Mouse (Mus musculus): Measurements from ENCODE around the gene Kdm8.
"Not testable (repeated sequence)": the region's sequence is repeated elsewhere in the genome, so short reads cannot be mapped to it uniquely, and the experiment has no call there.

Gene Kdm8

DNA sequence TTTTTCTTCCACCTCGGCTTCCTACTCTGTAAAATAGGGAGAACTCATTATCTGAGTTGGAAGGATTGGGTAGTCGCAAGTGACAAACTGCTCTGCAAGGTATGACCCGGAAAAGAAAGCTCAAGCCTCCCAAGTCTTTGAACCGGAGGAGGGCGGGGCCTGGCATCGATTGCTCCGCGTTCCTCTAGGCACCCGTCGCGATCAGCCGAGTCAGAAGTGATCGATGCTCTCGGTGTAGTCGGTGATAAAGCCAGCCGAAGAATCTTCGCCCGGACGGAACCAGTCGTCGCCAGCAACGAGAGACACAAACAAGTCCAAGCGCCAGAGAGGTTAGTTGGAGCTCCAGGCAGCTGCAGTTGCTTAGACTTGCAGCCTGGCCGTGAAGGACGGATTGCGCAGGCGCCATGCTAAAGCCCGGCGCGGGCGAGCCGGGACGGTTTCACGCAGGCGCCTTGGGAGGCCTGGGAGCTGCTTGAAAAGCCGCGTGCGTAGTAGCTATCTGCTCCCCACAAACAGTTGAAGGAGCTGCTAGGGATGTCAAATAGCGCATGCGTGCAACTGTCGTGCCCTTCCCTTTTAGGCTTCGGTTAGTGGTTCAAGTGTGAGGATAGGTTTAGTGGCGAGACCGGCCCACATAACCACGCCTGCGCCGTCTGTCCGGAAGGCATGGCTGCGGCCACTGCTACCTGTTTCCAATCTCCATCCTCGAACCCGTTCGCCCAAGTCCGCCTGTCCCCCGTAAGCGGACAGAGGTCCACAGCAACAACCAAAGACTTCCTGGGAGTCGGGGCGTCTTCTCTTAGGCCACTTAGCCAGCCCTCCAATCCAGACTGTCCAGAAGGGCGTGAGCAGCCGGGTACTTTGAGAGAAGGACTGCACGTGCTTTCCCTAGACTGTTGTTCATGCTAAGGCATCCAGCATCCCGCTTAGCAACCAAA lies at the start of gene Kdm8:
Kdm8 (plus strand) TSS at position 213 of the 938 bp plus-strand sequence.
- DNase-seq (ENCODE audit: low spot score): peak; percentile 98

DNA sequence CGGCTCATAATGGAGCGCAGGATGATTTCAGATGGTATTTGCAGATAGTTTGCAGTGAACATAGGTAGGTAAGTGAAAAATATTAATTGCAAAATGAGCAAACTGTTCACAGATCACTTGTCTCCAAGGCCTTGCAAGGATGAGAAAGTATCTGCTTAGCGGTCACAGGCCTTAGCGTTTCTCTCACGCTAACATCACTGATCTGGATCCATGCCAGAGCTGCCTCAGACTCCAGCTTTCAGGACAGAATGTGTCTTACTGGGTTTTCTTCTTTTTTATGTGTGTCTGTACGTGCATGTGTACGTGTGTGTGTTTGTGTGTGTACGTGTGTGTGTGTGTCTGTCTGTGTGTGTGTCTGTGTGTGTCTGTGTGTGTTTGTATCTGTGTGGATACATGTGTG lies 46.4 kb upstream of the Kdm8 start:
- DNase-seq (ENCODE audit: low spot score): no peak

DNA sequence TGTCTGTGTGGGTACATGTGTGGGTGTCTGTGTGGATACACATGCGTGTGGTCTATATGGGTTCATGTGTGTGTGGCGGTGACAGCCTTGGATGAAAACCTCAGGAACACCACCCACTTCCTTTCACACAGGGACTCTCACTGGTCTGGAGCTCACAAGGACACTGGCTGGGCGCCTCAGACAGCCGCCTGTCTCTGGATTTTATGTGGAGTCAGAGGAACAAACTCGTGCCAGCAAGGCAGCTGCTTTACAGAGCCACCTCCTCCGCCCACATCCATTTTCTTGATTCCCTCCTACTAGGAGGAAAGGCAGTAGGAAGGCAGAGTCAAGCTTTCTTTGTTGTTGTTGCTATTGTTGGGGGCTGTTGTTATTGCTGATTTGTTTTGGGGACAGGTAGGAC lies 45.8 kb upstream of the Kdm8 start:
- DNase-seq (ENCODE audit: low spot score): no peak

- DNase-seq (ENCODE audit: low spot score): peak; percentile 29
Observed at GRCm38 (mm10) chr7:125407136-125407535, 37.3 kb upstream of the Kdm8 start.

- DNase-seq (ENCODE audit: low spot score): no peak
Observed at GRCm38 (mm10) chr7:125415087-125415486, 29.4 kb upstream of the Kdm8 start.

GRCm38 (mm10) chr7:125415776-125416175 lies 28.7 kb upstream of the Kdm8 start:
- no peak for DNase-seq (ENCODE audit: low spot score)

DNA sequence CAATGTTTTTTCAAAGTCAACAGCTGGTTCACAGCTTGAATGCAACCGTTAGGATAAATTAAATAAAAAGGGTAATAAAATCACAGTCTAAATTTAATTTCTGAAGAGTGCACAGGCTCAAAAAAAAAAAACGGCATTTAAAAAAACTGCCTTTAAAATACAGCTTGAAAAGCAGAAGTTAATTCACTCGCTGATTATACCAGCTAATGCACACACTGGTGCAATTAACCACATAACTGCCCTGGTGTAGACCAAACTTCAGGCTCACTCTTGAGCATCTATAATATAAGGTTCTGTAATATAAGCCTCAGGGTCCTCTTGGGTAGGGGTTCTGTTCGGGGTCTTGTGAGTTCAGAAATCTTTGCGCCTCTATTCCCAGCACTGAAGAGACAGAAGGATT lies 27.7 kb upstream of the Kdm8 start:
- DNase-seq (ENCODE audit: low spot score): no peak

- DNase-seq (ENCODE audit: low spot score): no peak
Observed at GRCm38 (mm10) chr7:125418413-125418812, 26.1 kb upstream of the Kdm8 start.

DNA sequence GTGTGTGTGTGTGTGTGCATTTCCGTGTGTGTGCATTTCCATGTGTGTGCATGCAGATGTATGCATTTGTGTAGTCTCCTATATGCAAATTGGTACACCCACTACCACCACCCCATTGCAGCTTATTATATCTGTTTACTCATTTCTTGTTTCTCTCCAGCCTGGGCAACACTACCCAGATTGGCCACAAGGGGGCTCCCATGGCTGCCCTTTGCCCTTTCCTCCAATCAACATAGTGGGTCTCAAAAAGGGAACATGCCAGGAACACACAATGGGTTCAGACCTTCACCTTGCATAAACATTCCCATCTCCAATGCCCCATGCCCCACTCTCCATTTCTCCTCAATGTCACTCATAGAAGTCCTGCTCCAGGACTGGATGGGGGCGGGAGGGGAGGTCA lies 24.3 kb upstream of the Kdm8 start:
- peak; percentile 43 for DNase-seq (ENCODE audit: low spot score)

DNA sequence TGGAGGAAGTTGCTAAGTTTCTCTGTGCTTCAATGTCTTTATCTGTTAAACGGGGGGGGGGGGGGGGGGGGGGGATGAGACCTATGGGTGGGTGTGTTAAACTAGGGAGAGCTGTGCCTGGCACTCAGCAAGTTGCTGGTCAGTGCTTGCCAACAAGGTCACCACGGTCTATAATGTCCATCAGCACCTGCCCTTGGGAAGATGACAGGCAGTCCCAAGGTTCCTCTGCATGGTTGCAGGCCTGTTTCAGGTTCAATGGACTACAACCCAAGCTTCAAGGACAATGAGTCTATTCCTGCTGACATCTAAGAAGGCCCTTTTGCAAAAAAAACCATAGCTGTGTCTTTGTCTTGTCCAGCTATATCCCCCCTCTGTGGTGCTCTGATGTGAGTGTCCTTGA lies 22.6 kb upstream of the Kdm8 start:
- DNase-seq (ENCODE audit: low spot score): no peak

DNA sequence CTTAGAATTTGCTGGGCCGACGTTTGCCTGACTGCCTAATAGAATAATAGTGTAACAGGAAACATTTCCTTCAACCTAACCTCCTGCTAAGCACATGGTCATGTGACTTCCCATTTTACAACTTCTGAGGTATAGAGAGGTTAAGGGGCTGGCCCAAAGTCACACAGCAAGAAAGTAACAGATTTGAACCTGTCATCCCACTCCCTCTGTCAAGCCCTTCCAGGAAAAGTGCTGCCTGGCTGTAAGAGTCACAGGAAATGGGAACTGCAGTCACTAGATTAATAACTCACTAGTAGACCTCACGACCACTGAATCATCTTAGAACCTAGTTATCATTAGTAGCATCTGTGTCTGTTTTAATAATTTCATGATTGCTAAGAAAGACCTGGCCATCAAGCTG lies 21.4 kb upstream of the Kdm8 start:
- DNase-seq (ENCODE audit: low spot score): no peak

GRCm38 (mm10) chr7:125427492-125428090 lies 16.9 kb upstream of the Kdm8 start:
- no peak for DNase-seq (ENCODE audit: low spot score)

DNA sequence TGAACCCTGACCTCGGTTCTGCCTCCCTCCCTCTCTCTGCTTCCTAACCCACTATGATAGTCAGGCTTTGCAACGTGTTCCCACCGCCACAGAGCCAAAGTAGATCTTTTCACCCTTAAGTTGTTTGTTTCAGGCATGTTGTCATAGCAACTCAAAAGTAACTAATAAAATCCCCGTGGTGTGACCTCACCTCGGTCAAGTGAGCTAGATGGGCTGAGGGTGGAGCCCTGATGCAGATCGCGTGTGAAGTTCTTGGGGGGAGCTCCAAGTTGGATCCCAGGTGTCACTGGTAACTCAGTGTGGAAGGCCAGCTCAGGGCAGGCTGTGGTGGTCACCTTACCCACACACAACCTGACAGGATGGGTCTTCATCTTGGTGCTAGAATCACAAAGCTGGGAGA lies 16.1 kb upstream of the Kdm8 start:
- DNase-seq (ENCODE audit: low spot score): no peak

DNA sequence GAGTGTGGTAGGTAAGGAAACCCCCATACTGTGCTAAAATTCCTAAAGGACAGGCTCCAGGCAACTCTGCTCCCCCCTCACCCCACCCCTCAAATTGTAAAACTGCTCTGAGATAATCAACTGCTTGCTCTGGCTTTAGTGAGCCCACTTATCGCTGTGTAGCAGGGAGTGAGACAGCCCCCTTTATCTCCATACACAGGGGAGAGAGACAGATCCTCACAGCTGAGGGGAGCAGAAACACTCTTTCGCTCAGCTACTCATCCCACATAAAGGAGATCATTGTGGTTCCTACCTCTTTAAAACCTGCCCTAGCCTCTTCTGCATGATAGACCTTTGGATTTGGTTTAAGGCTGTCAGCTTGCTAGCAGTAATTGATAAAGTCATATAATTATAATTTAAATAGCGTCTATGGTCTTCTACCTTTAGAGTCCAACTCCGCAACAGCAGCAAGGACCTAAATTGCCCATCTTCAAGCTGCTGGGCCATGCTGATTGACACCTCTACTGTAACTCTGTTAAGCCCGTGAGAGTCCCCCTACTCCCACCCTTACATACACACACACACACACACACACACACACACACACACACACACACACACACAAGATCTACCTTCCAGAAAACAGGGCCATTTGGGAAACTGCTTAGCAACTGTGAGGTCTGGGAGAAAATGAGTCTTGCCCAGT lies 15.5 kb upstream of the Kdm8 start:
- DNase-seq (ENCODE audit: low spot score): not testable (repeated sequence)

DNA sequence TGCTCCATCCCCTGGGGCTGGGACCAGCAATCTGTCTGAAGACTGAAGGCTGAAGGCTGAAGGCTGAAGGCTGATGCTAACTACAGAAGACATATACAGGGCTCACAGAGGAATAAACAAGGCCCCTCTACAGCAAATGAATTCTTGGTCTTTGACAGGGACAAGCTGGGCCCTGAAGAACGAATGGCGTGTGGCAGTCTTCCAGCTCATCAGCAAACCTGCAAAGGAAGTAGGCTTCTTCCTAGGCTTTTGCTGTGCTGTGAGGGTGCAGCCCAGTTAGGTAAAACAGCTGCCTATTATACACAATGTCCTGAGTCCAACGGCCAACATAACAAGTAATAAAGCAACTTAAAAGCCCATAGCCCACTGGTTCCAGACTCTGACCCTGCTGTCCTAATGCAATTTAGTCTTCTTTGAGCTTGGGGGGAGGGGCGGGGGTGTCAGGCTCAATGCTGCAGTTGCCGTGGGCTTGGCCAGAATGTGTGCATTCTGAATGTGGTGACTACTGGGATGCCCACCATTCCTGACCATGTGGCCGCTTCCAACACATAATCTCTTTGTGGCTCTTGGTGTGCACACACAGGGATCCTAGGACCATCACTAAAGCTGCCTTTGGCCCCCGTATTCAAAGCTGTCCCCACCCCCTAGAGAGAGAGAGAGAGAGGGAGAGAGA lies 14.2 kb upstream of the Kdm8 start:
- no peak for DNase-seq (ENCODE audit: low spot score)

DNA sequence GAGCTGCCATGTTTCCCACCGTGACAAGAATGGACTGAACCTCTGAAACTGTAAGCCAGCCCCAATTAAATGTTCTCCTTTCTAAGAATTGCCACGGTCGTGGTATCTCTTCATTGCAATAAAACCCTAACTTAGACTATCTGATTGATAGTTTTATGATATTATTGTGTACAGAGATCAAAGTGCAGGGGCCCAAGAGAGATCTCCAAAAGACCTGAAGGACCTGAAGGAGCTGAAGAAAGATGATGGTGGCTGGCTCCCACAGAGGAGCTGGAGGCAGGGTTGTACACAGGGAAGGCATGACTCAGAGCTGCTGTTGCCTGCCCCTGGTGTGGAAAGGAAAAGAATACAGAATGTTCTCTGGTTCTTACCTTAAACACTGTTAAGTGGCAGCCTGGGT lies 10.6 kb upstream of the Kdm8 start:
- no peak for DNase-seq (ENCODE audit: low spot score)

DNA sequence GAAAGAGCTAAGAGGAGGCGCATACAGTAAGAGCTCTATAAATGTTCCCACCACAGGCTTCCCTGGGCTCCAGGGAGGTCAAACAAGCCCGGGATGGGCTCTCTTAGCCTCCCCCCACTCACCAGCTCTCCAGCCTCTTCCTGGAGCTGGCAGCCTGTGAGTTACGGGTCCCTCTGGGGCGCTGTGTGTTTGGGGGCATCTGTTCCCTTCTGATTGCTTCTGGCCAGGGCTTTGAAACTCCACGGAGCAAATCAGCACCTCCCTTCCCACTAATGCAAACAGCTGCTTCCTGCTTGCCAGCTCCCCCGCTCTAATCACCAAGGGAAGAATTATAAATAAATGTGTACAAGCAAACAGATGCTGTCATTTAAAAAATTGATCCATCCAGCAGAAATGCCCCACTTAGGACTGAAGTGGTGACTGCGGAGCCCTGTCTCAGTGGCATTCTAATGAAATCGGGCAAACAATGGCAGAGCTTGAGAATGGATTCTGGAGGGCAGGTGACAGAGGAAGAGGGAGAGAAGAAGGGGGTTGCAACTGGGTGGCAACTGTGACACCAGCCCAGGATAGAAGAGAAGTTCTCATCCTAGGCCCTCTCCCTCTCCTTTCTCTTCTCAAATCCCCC lies 9.7 kb upstream of the Kdm8 start:
- peak; percentile 21 for DNase-seq (ENCODE audit: low spot score)

DNA sequence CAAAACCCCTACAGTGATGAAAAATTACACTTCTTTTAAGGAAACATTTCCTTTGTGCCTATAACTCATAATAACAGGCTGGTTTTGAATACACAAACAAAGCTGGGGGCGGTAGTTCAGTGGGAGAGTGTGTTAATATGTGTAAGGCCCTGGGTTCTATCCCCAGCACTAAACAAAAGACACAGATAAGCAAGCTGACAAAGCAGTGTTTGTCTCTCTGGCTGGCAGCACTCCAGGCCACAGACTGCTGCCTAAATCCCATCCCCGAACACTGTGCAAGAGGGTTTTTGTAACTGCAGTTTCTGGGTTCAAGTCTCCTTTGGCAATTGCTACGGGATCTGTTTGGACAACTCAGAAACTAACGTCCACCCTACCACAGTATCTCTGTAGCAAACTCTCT lies 2.2 kb upstream of the Kdm8 start:
- DNase-seq (ENCODE audit: low spot score): no peak

- no peak for DNase-seq (ENCODE audit: low spot score)
Observed at GRCm38 (mm10) chr7:125444076-125444463, 406 bp upstream of the Kdm8 start.

GRCm38 (mm10) chr7:125450678-125451077 lies 6.2 kb downstream of the Kdm8 start:
- DNase-seq (ENCODE audit: low spot score): no peak

GRCm38 (mm10) chr7:125451078-125451477 lies 6.6 kb downstream of the Kdm8 start:
- DNase-seq (ENCODE audit: low spot score): no peak

DNA sequence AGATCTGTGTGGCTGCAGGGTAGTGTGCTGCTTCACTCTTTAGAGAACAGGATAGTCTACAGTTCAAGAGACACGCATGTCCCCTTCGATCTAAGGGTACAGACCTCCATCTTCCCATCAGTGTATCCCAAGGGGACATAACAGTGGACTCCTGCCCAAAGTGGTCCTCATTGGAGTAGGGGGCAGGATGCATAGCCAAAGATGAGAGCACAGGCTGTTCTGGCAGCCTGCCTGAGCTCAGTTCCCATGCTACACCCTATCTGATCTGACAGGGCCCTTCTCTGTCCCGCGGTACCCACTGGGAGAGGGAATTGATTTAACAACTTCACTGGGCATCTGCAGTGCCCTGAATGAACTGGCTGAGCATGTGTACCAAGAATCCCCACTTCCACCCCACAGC lies 9.2 kb downstream of the Kdm8 start:
- no peak for DNase-seq (ENCODE audit: low spot score)
